Mouse (Mus musculus): Measurements from ENCODE around the gene Kctd20. TPM values are rescaled to one million over a fixed set of nuclear protein-coding genes. Genes with fewer than 3 reads are reported as not detected.
"Not testable (repeated sequence)": the region's sequence is repeated elsewhere in the genome, so short reads cannot be mapped to it uniquely, and the experiment has no call there.

The Kctd20 gene
- polyA plus RNA-seq, 1 experiment from 2014 or later = 37.6 TPM

DNA sequence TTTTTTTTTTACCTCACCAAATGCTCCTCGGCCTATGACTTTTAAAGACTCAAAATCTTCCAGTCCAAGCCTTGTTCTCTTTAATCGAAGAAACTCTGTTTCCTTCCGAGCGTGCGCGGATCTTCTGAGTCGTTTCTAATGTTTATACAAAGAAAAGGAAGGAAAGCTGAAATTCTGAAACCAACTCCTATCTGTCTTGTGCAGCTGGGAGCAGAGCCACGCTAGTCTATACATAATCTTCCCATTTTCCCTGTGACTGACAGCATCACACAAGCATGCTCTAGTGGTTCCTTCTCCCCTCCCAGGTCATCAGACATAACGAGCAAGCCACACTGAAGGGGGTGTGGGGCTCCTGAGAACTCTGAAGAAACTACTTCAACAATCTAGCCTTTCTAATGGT lies 39.5 kb downstream of the Kctd20 start:
- WGBS = 54% methylated on average over 9 of the region's 9 CpGs
- Histone ChIP-seq H3K9ac (ENCODE audit: low read length) (no peak overlapping the region), H3K4me1 (replicated peaks; ENCODE audit: control insufficient read depth, insufficient read depth) (no peaks in the 10 kb centered on the region), H3K36me3 (ENCODE audit: control insufficient read depth, insufficient read depth, low read length) (peaks cover 14% of the 10 kb centered on the region; the same call in 1 of the 2 replicates), H3K4me2 (replicated peaks; ENCODE audit: low read depth) (no peak overlapping the region), H3K27me3 (ENCODE audit: control insufficient read depth, insufficient read depth, low read length) (no peaks in the 10 kb centered on the region), H3K9me3 (ENCODE audit: control insufficient read depth, low read length) (no peaks in the 10 kb centered on the region), H3K4me3 (ENCODE audit: low read depth, low read length) (no peak overlapping the region), H3K27ac (replicated peaks) (no peak overlapping the region)
- DNase-seq (ENCODE audit: low spot score) = no peak
- TF ChIP-seq EP300 (optimal IDR thresholded peaks at IDR 0.05) = no peak
- TF ChIP-seq CTCF (IDR thresholded peaks at IDR 0.05; ENCODE audit: low read depth) = no peak
- ATAC-seq (ENCODE audit: low FRiP score, low TSS enrichment) = no peak

DNA sequence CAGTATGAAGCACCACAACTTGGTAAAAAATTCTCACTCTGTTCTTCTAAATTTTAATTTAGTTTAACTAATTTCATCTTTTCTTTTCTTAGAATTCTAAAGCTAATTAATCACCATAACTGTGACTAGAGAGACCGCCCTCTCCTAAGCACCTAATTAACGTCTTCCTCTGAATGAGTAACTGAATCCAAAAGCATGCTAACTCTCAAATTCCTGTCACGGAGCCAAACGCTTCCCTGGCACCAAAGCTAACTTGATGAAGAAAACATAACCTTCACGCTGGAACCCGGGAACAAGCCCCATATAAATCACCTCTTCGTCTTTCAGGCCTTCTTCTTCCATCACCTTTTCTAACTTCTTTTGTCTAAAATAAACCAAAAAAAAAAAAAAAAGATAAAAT lies 40.4 kb downstream of the Kctd20 start:
- Histone ChIP-seq H3K36me3 (ENCODE audit: control insufficient read depth, insufficient read depth, low read length) (peaks cover 15% of the 10 kb centered on the region), H3K4me3 (ENCODE audit: low read depth, low read length) (no peak overlapping the region), H3K4me1 (replicated peaks; ENCODE audit: control insufficient read depth, insufficient read depth) (no peaks in the 10 kb centered on the region), H3K4me2 (replicated peaks; ENCODE audit: low read depth) (no peak overlapping the region), H3K27ac (replicated peaks) (no peak overlapping the region), H3K27me3 (ENCODE audit: control insufficient read depth, insufficient read depth, low read length) (no peaks in the 10 kb centered on the region), H3K9me3 (ENCODE audit: control insufficient read depth, low read length) (no peaks in the 10 kb centered on the region), H3K9ac (ENCODE audit: low read length) (no peak overlapping the region)
- DNase-seq (ENCODE audit: low spot score) (no peak), ATAC-seq (ENCODE audit: low FRiP score, low TSS enrichment) (no peak)
- whole genome bisulfite sequencing = 40% methylated on average over 7 of the region's 7 CpGs
- TF ChIP-seq CTCF (IDR thresholded peaks at IDR 0.05; ENCODE audit: low read depth) = no peak
- no peak for TF ChIP-seq EP300 (optimal IDR thresholded peaks at IDR 0.05)

GRCm38 (mm10) chr17:28993004-28993403 lies 41.3 kb downstream of the Kctd20 start:
- H3K27me3 ChIP-seq (ENCODE audit: control insufficient read depth, insufficient read depth, low read length); H3K9me3 ChIP-seq (ENCODE audit: control insufficient read depth, low read length); H3K27ac ChIP-seq (replicated peaks); ATAC-seq (ENCODE audit: low FRiP score, low TSS enrichment); DNase-seq (ENCODE audit: low spot score); H3K4me2 ChIP-seq (replicated peaks; ENCODE audit: low read depth); H3K4me3 ChIP-seq (ENCODE audit: low read depth, low read length); H3K9ac ChIP-seq (ENCODE audit: low read length); H3K4me1 ChIP-seq (replicated peaks; ENCODE audit: control insufficient read depth, insufficient read depth): not testable (repeated sequence)
- WGBS = 100% methylated on average over 1 of the region's 1 CpGs
- H3K36me3 ChIP-seq (ENCODE audit: control insufficient read depth, insufficient read depth, low read length) = peaks cover 18% of the 10 kb centered on the region

DNA sequence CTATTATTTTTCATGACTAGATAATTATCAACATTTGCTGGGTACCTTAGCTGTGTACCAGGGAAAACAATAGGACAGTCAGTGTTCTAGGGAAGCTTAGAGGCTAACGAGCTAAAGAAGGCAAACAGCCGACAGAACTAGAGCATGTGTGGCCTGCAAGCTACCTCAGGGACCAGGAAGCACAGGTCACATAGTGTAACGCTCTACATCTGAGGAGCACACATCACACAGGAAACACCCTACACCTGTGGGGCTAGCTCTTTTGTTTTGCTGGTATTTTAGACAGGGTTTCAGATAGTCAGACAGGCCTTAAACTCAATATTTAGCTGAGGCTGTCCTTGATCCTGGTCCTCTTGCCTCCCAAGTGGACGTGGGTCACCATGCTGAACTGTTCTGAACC lies 42.9 kb downstream of the Kctd20 start:
- ATAC-seq (ENCODE audit: low FRiP score, low TSS enrichment) = no peak
- 85% methylated on average over 4 of the region's 4 CpGs for whole genome bisulfite sequencing

DNA sequence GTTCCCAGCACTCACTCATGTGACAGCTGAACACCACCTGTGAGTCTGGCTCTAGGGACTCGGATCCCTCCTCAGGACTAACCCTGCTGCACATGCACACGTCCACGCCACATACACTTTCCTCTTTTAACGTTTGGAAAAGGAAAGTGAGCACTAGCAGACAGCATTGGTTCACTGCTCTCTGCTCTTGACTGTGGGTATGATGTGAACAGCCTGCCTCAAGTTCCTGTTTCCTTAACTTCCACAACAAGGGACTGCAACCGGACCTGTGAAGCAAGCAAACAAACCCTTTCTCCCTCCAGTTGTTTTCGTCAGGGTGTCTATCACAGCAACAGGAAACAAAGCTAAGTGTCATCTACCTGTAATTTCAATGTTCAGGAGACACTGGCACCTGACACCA lies 48.7 kb downstream of the Kctd20 start:
- H3K27ac ChIP-seq (replicated peaks) = no peak overlapping the region
- no peak overlapping the region for H3K4me3 ChIP-seq (ENCODE audit: low read depth, low read length)
- no peak for DNase-seq (ENCODE audit: low spot score)
- TF ChIP-seq EP300 (optimal IDR thresholded peaks at IDR 0.05) (no peak), CTCF (IDR thresholded peaks at IDR 0.05; ENCODE audit: low read depth) (no peak)
- ATAC-seq (ENCODE audit: low FRiP score, low TSS enrichment) = no peak
- no peaks in the 10 kb centered on the region for H3K4me1 ChIP-seq (replicated peaks; ENCODE audit: control insufficient read depth, insufficient read depth)
- no peak overlapping the region for H3K9ac ChIP-seq (ENCODE audit: low read length)
- WGBS = 83% methylated on average over 6 of the region's 6 CpGs
- H3K36me3 ChIP-seq (ENCODE audit: control insufficient read depth, insufficient read depth, low read length) = peaks cover 12% of the 10 kb centered on the region
- H3K27me3 ChIP-seq (ENCODE audit: control insufficient read depth, insufficient read depth, low read length) = no peaks in the 10 kb centered on the region
- H3K4me2 ChIP-seq (replicated peaks; ENCODE audit: low read depth) = no peak overlapping the region
- H3K9me3 ChIP-seq (ENCODE audit: control insufficient read depth, low read length) = no peaks in the 10 kb centered on the region

More for the DNA sequence above, 42.9 kb downstream of the Kctd20 start:
- Histone ChIP-seq H3K4me1 (replicated peaks; ENCODE audit: control insufficient read depth, insufficient read depth) (no peaks in the 10 kb centered on the region), H3K9me3 (ENCODE audit: control insufficient read depth, low read length) (no peaks in the 10 kb centered on the region), H3K27ac (replicated peaks) (no peak overlapping the region), H3K36me3 (ENCODE audit: control insufficient read depth, insufficient read depth, low read length) (peaks cover 15% of the 10 kb centered on the region), H3K27me3 (ENCODE audit: control insufficient read depth, insufficient read depth, low read length) (no peaks in the 10 kb centered on the region), H3K4me2 (replicated peaks; ENCODE audit: low read depth) (no peak overlapping the region), H3K4me3 (ENCODE audit: low read depth, low read length) (no peak overlapping the region), H3K9ac (ENCODE audit: low read length) (no peak overlapping the region)
- TF ChIP-seq CTCF (IDR thresholded peaks at IDR 0.05; ENCODE audit: low read depth) (no peak), EP300 (optimal IDR thresholded peaks at IDR 0.05) (no peak)
- DNase-seq (ENCODE audit: low spot score) = no peak

DNA sequence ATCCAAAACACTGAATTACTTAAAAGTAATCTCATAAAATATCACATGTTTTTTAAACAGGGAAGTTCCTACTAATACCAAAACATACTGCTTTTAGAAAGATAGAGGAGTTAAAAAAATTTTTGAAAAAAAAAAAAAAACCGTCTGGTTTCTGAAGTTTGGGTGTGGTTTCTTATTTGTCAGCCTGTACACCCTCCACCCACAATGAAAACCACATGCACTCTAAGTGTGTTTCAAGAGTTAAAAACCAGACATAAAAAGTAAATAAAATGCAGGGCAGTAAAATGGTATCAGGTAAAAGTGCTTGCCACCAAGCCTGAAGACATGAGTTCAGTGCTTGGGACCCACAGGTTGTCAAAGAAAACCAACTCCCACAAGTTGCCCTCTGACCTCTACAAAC lies 52.0 kb downstream of the Kctd20 start:
- ATAC-seq (ENCODE audit: low FRiP score, low TSS enrichment) (no peak), DNase-seq (ENCODE audit: low spot score) (no peak)
- no peak overlapping the region for H3K27ac ChIP-seq (replicated peaks)
- no peaks in the 10 kb centered on the region for H3K4me1 ChIP-seq (replicated peaks; ENCODE audit: control insufficient read depth, insufficient read depth)
- no peaks in the 10 kb centered on the region for H3K27me3 ChIP-seq (ENCODE audit: control insufficient read depth, insufficient read depth, low read length)
- TF ChIP-seq CTCF (IDR thresholded peaks at IDR 0.05; ENCODE audit: low read depth) (no peak), EP300 (optimal IDR thresholded peaks at IDR 0.05) (no peak)
- no peaks in the 10 kb centered on the region for H3K9me3 ChIP-seq (ENCODE audit: control insufficient read depth, low read length)
- no peaks in the 10 kb centered on the region; the same call in 1 of the 2 replicates for H3K36me3 ChIP-seq (ENCODE audit: control insufficient read depth, insufficient read depth, low read length)
- 35% methylated on average over 1 of the region's 1 CpGs for WGBS
- no peak overlapping the region for H3K9ac ChIP-seq (ENCODE audit: low read length)
- H3K4me2 ChIP-seq (replicated peaks; ENCODE audit: low read depth) = no peak overlapping the region
- no peak overlapping the region for H3K4me3 ChIP-seq (ENCODE audit: low read depth, low read length)
